Mouse (Mus musculus) heart, embryonic 15.5 days (tissue): ENCODE measurements around the gene Dlg2. TPM values are rescaled to one million over a fixed set of nuclear protein-coding genes. Genes with fewer than 3 reads are reported as not detected.

Experiments
- ATAC-seq: fragments of 200-750 bp; cut with Nextera tagmentation; replicated peaks from 2 replicates; pipeline ENCODE4 v1.8.0; 2017; ENCODE audit warnings: low read depth, moderate TSS enrichment; ENCODE audit not compliant: insufficient number of reproducible peaks, insufficient read depth, low FRiP score
- H3K27ac ChIP-seq: fragments of 300-500 bp; sonication (generic); 2 replicates; pipeline ENCODE4 v1.5.1; 2015; ENCODE audit warnings: mild to moderate bottlenecking, inconsistent platforms
- H3K27me3 ChIP-seq: fragments of 300-500 bp; sonication (generic); 2 replicates; pipeline ENCODE4 v1.6.1; 2015; ENCODE audit warnings: inconsistent platforms
- H3K36me3 ChIP-seq: fragments of 300-500 bp; sonication (generic); 2 replicates; pipeline ENCODE4 v1.6.1; 2015; ENCODE audit warnings: mild to moderate bottlenecking, inconsistent platforms
- H3K4me1 ChIP-seq: fragments of 300-500 bp; sonication (generic); replicated peaks from 2 replicates; pipeline ENCODE4 v1.6.1; 2015; ENCODE audit warnings: inconsistent platforms
- H3K4me2 ChIP-seq: fragments of 300-500 bp; sonication (generic); 2 replicates; pipeline ENCODE4 v1.6.1; 2015; ENCODE audit warnings: inconsistent platforms, mild to moderate bottlenecking, moderate library complexity
- H3K4me3 ChIP-seq: fragments of 300-500 bp; sonication (generic); 2 replicates; pipeline ENCODE4 v1.5.1; 2015; ENCODE audit warnings: mild to moderate bottlenecking, inconsistent platforms
- H3K9ac ChIP-seq: fragments of 300-500 bp; sonication (generic); 2 replicates; pipeline ENCODE4 v1.6.1; 2015; ENCODE audit warnings: mild to moderate bottlenecking, inconsistent platforms
- H3K9me3 ChIP-seq: fragments of 300-500 bp; sonication (generic); replicated peaks from 2 replicates; pipeline ENCODE4 v1.6.1; 2016; ENCODE audit warnings: inconsistent platforms
- WGBS: fragments of 180-500 bp; shearing (Covaris S2); methylation state at CpG from one replicate; pipeline ENCODE4 v1.1.7; 2015; ENCODE audit warnings: mixed read lengths; 5-methylcytosine and 5-hydroxymethylcytosine counted together
- polyA plus RNA-seq: library from polyadenylated mRNA; unstranded; fragments of >200 nt; fragmentation: Nextera tagmentation; extraction: Ambion mirVana; gene quantifications from 2 replicates; pipeline ENCODE4 v1.2.1, GENCODE M21; 2015

Gene Dlg2
- polyA plus RNA-seq: 6.3 and 8.6 TPM in 2 replicates

GRCm38 (mm10) chr7:90476313-90477245 is at the start of gene Dlg2:
Dlg2 (plus strand) TSS chr7:90476672.
- Histone ChIP-seq H3K4me3 (peak within 1 kb of the TSS; percentile 71), H3K36me3 (no peaks in the 10 kb centered on the region; the same call in 1 of the 2 replicates), H3K27me3 (peaks cover 3% of the 10 kb centered on the region), H3K4me1 (peaks cover 15% of the 10 kb centered on the region), H3K4me2 (peak within 1 kb of the TSS; percentile 95), H3K27ac (peak within 1 kb of the TSS; percentile 76), H3K9ac (peak within 1 kb of the TSS; percentile 73), H3K9me3 (no peaks in the 10 kb centered on the region)
- ATAC-seq: peak; percentile 51; the same call in 1 of the 2 replicates
- 1% methylated on average over 32 of the region's 32 CpGs for WGBS

GRCm38 (mm10) chr7:90427006-90427405 is 49.5 kb upstream of the Dlg2 start:
- H3K9ac ChIP-seq: peak overlapping the region; percentile 56; the same call in 1 of the 2 replicates
- ATAC-seq: no peak
- 52% methylated on average over 9 of the region's 9 CpGs for WGBS

GRCm38 (mm10) chr7:90432221-90432620 is 44.3 kb upstream of the Dlg2 start:
- no peaks in the 10 kb centered on the region for H3K9me3 ChIP-seq
- no peak overlapping the region for H3K27ac ChIP-seq
- no peak overlapping the region for H3K9ac ChIP-seq
- peaks cover under 1% of the 10 kb centered on the region for H3K4me1 ChIP-seq
- no peak overlapping the region for H3K4me3 ChIP-seq
- no peaks in the 10 kb centered on the region for H3K36me3 ChIP-seq
- ATAC-seq: no peak
- H3K27me3 ChIP-seq: no peaks in the 10 kb centered on the region
- H3K4me2 ChIP-seq: no peak overlapping the region

More at GRCm38 (mm10) chr7:90427006-90427405, 49.5 kb upstream of the Dlg2 start:
- Histone ChIP-seq H3K4me1 (peaks cover 7% of the 10 kb centered on the region), H3K4me2 (peak overlapping the region; percentile 84), H3K27ac (no peak overlapping the region), H3K36me3 (no peaks in the 10 kb centered on the region), H3K4me3 (peak overlapping the region; percentile 47), H3K9me3 (no peaks in the 10 kb centered on the region), H3K27me3 (no peaks in the 10 kb centered on the region)

- ATAC-seq: no peak
- H3K9ac ChIP-seq: no peak overlapping the region
- H3K27ac ChIP-seq: no peak overlapping the region
- H3K4me3 ChIP-seq: no peak overlapping the region
- H3K4me1 ChIP-seq: no peaks in the 10 kb centered on the region
- WGBS: 68% methylated on average over 4 of the region's 4 CpGs
- no peaks in the 10 kb centered on the region for H3K36me3 ChIP-seq
- H3K9me3 ChIP-seq: no peaks in the 10 kb centered on the region
- no peak overlapping the region for H3K4me2 ChIP-seq
- no peaks in the 10 kb centered on the region for H3K27me3 ChIP-seq
Measured at GRCm38 (mm10) chr7:90440044-90440443, 36.4 kb upstream of the Dlg2 start.

DNA sequence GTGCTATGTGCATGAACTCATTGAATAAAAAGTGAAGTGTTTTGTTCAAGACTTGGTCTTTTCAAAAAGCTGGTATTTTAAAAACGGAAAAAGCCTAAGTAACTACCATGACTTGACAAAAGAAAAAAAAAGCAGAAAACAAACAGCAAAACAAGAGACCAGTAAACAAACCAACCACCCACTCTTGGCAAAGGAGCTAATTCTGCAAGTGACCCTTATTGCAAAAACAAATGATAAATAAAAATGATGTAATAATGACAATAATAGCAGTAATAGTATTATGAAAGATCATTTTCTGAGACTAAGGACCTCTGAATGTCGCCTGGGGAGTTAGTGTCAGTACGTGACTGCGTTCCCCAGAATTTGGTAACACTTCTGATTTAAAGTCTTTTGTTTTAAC is 34.4 kb upstream of the Dlg2 start:
- ATAC-seq: no peak
- Histone ChIP-seq H3K9me3 (no peaks in the 10 kb centered on the region), H3K4me2 (peak overlapping the region; percentile 66), H3K9ac (peak overlapping the region; percentile 97), H3K4me3 (peak overlapping the region; percentile 98), H3K36me3 (no peaks in the 10 kb centered on the region), H3K27me3 (no peaks in the 10 kb centered on the region), H3K4me1 (peaks cover 5% of the 10 kb centered on the region), H3K27ac (peak overlapping the region; percentile 99)
- 11% methylated on average over 4 of the region's 4 CpGs for WGBS

- peak within 1 kb of the TSS; percentile 66 for H3K4me2 ChIP-seq
- peak within 1 kb of the TSS; percentile 99 for H3K27ac ChIP-seq
- under 1% methylated on average over 50 of the region's 54 CpGs for WGBS
- H3K4me1 ChIP-seq: peaks cover 9% of the 10 kb centered on the region
- peak within 1 kb of the TSS; percentile 98 for H3K4me3 ChIP-seq
- H3K9ac ChIP-seq: peak within 1 kb of the TSS; percentile 97
- no peaks in the 10 kb centered on the region for H3K27me3 ChIP-seq
- no peaks in the 10 kb centered on the region for H3K36me3 ChIP-seq
- ATAC-seq: peak; percentile 91
- H3K9me3 ChIP-seq: no peaks in the 10 kb centered on the region
Measured at GRCm38 (mm10) chr7:90442518-90443080, 33.9 kb upstream of the Dlg2 start, which contains the start of gene Crebzf. Crebzf (plus strand) TSS chr7:90442729.

- H3K27ac ChIP-seq: peak overlapping the region; percentile 99
- no peaks in the 10 kb centered on the region; the same call in 1 of the 2 replicates for H3K36me3 ChIP-seq
- peak overlapping the region; percentile 66 for H3K4me2 ChIP-seq
- peak overlapping the region; percentile 97 for H3K9ac ChIP-seq
- H3K4me1 ChIP-seq: peaks cover 10% of the 10 kb centered on the region
- H3K4me3 ChIP-seq: peak overlapping the region; percentile 98
- H3K9me3 ChIP-seq: no peaks in the 10 kb centered on the region
- peak; percentile 81 for ATAC-seq
- under 1% methylated on average over 123 of the region's 123 CpGs for WGBS
- H3K27me3 ChIP-seq: no peaks in the 10 kb centered on the region
Measured at GRCm38 (mm10) chr7:90443101-90444091, 33.1 kb upstream of the Dlg2 start.

DNA sequence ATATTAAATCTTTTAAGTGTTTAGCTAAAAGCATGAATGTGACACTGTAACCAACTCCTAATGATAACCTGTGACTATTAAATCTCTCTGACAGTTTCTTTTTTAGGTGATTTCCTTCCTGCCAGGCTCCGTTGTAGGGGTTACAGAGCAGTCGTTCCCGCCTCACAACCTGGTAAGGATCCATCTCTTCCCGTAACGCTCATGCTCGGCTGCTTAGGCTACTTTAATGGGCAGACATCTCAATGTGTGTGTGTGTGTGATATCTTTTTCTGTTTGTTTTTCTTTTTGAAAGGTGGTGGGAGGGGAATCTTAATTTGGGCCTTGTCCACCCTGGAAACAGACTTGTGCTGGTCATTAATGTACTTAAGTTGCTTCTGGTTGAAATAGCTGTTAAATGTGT is 32.3 kb upstream of the Dlg2 start:
- Histone ChIP-seq H3K27me3 (no peaks in the 10 kb centered on the region), H3K36me3 (no peaks in the 10 kb centered on the region; the same call in 1 of the 2 replicates), H3K4me1 (peaks cover 10% of the 10 kb centered on the region), H3K4me2 (peak overlapping the region; percentile 66), H3K9ac (peak overlapping the region; percentile 97), H3K9me3 (no peaks in the 10 kb centered on the region), H3K27ac (peak overlapping the region; percentile 99), H3K4me3 (peak overlapping the region; percentile 98)
- under 1% methylated on average over 6 of the region's 6 CpGs for WGBS
- no peak for ATAC-seq

- Histone ChIP-seq H3K4me2 (peak overlapping the region; percentile 77), H3K9me3 (no peaks in the 10 kb centered on the region), H3K4me3 (peak overlapping the region; percentile 58), H3K27me3 (peaks cover 6% of the 10 kb centered on the region), H3K9ac (peak overlapping the region; percentile 62), H3K36me3 (peaks cover 26% of the 10 kb centered on the region), H3K27ac (peak overlapping the region; percentile 87), H3K4me1 (peaks cover 11% of the 10 kb centered on the region)
- 13% methylated on average over 7 of the region's 7 CpGs for WGBS
- no peak for ATAC-seq
Measured at GRCm38 (mm10) chr7:90456149-90456844, 20.2 kb upstream of the Dlg2 start.

- peak; percentile 97 for ATAC-seq
- peaks cover 6% of the 10 kb centered on the region for H3K27me3 ChIP-seq
- H3K9me3 ChIP-seq: no peaks in the 10 kb centered on the region
- peak within 1 kb of the TSS; percentile 58 for H3K4me3 ChIP-seq
- peak within 1 kb of the TSS; percentile 87 for H3K27ac ChIP-seq
- under 1% methylated on average over 41 of the region's 41 CpGs for WGBS
- peaks cover 20% of the 10 kb centered on the region for H3K36me3 ChIP-seq
- H3K9ac ChIP-seq: peak within 1 kb of the TSS; percentile 62
- peaks cover 11% of the 10 kb centered on the region for H3K4me1 ChIP-seq
- peak within 1 kb of the TSS; percentile 77 for H3K4me2 ChIP-seq
Measured at GRCm38 (mm10) chr7:90456845-90457468, 19.5 kb upstream of the Dlg2 start, which contains the start of gene Tmem126a. Tmem126a (minus strand) TSS chr7:90457229.
